Mouse (Mus musculus): ENCODE data around the gene Jkamp. TPM values are rescaled to one million over a fixed set of nuclear protein-coding genes. Genes with fewer than 3 reads are reported as not detected.

The Jkamp gene
- polyA plus RNA-seq, 1 experiment, result 6.5 TPM

DNA sequence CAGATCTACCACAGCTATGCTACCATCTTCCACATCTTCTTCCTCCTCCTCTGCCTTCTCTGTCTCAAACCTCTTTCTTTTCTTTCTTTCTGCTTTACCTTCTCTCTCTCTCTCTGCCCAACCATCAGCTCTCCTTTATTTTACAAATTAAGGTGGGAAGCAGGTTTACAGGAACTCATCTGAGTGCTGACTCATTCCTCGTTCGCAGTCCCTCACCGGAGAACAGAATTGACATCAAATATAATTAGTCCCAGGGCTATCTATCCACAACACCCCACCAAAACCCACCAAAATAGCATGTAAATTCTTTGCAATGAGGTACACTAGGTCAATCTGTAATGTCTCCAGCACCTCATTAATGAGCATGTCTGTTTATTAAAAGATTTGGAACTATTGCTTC, 3.4 kb upstream of the Jkamp start:
- TF ChIP-seq GATA1 (IDR thresholded peaks at IDR 0.05; ENCODE audit: low read length), result no peak

DNA sequence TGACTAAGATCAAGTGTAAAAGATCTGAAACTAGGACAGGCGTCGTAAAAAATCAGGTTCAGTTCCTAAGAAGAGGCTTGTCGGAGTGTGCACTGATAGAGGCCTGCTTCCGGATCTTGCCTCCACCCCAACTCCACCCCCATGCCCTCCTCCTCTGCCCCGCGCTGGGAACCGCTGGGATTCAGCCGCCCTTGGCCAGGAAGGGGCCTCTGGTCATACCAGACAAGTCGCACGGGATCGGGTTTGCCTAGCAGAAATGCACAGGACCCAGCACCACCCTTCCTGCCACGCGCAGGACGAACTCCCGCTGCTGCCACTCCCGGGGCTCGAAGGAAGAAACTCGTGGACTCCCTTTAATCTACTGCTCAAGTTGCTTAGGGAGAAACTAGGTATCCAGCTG, 3.0 kb upstream of the Jkamp start:
- no peak for TF ChIP-seq GATA1 (IDR thresholded peaks at IDR 0.05; ENCODE audit: low read length)

DNA sequence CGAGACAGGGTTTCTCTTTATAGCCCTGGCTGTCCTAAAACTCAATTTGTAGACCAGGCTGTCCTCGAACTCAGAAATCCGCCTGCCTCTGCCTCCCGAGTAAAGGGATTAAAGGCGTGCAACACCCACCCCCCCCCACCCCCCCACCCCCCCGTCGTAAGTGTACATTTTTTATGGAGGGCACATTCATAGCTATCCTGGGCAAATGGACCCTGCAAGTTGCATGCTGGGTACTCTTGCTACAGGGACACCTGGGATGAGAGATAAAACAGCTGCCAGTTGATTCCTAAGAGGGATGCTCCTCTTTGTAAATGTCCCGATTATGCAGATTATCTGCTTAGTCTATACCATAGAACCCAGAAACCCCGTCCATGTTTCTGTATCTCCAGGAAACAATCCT, 2.1 kb upstream of the Jkamp start:
- TF ChIP-seq GATA1 (IDR thresholded peaks at IDR 0.05; ENCODE audit: low read length), result no peak

DNA sequence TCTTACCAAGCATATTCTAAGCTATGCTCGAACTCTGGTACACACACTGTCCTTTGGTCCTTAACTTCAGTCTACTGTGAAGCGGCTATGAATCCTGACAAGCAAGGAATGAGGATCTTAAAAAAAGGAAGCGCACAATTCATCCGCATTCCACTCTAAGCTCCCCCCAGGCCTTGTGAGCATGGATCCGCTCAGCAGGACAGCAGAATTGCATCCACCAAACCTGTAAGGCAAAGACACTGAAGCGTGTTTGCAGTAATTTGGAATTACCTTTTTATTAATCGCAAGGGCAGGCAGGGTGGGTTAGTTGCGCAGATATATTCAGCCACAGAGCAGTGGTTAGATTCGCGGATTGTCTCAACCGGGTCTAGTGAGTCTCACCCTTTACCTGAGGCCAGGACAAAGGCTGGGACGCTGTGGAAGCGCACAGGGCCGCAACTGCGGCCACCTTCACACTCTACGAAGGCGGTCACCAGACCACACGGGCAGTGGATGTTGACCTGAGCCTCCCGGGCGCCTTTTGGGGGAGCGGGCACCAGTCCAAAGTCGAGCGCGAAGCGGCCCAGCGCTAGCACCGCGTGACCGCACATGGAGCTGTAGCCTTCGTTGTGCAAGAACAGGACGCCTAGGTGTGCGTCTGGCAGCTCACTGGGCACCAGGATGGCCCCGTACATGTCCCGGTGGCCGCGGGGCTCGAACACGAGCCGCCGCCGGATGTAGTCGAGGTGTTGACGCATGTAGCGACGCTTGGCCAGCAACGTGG, 947 bp upstream of the Jkamp start:
- no peak for TF ChIP-seq GATA1 (IDR thresholded peaks at IDR 0.05; ENCODE audit: low read length)

DNA sequence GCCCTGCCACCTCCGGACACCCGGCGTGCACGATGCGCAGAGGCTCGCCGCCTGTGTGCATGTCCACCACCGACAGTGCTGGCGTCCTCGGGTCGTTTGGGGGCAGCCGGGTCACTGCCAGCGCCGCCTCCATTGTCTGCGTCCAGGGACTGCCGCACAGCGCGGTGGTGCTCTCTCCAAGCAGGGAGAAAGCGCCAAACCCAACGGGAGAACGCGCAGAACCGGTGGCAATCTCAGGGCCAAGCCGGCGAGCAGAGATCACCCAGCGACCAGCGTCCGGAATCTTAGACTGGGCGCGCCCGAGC, 413 bp upstream of the Jkamp start:
- TF ChIP-seq GATA1 (IDR thresholded peaks at IDR 0.05; ENCODE audit: low read length), result no peak

DNA sequence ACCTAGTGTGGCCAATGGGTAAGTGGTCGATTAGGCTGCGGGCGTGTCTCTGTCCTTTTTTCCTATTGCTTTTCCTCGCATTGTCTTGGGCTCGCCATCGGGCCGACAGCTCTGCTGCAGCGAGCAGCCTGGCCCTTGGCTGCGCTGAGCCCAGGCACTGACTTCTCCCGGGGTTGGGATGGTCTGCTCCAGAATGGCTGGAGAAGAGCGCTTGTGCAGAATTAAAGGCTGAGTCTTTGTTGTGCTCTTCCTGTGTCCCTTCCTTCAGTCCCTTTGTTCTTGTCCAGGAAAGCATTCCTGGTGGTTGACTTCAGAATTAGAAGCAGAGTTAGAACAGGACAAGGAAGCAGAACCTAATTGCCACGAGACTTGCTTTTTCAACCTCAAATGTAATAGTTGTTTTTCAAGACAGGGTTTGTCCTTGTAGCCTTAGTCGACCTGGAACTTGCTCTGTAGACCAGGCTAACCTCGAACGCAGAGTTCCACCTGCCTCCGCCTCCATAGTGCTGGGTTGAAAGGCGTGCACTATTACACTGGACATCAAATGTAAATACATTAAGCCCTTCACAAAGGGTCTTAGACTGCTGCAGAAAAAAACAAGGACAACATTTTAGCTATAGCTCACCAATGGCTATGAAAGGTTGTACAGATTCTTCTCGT, 907 bp downstream of the Jkamp start:
- TF ChIP-seq GATA1 (IDR thresholded peaks at IDR 0.05; ENCODE audit: low read length), result no peak

DNA sequence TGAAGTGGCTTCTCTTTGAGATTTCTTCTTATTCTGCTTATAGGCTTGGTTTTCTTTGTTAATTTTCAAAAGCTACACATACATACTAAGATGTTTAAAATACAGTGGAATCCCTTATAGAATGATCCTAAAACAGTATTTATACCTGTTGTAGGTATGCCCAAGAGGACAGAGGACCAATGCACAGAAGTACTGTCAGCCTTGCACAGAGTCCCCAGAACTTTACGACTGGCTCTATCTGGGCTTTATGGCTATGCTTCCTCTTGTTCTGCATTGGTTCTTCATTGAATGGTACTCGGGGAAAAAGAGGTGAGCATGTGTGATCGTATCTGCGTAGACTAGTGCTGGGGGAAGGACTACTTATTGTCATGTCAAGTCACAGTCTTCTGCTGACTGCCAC, 4.4 kb downstream of the Jkamp start:
- TF ChIP-seq GATA1 (IDR thresholded peaks at IDR 0.05; ENCODE audit: low read length), result no peak

DNA sequence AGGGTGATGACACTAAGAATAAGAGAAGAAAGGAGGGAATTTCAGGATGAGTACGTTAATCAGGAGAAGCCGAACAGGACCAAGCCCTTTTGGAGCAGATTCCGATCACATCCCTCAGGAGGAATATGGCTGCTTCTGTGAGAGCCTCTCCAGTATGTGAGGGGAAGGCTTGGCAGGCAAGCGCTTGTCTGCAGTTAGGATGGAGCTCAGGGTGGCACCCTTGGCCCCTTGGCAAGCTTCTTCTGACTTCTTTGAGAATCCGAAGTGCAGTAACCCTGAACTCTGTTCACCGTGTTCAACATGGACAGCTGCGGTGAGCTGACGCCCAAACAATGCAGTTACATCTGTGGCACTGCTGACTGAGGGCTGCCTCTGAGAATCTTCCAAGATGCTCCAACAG, 11.6 kb downstream of the Jkamp start:
- no peak for TF ChIP-seq GATA1 (IDR thresholded peaks at IDR 0.05; ENCODE audit: low read length)

DNA sequence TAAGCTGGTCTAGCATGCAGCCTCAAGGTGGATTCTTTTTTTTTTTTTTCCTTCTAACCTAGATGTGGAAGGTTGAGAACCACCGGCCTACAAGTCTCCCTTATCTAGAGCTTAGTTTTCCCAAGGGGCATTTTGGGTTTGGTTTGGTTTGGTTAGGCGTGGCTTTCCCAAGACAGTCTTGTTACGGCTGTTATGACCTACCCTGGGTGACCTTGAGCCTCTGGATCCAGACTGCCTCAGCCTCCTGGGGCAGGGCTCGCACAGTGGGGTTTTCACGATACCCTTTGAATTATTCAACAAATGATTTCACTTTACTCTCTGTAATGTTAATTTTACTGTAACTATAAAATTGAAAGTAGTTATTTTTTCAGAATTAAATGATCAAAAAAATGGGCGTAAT, 17.4 kb downstream of the Jkamp start:
- TF ChIP-seq GATA1 (IDR thresholded peaks at IDR 0.05; ENCODE audit: low read length), result no peak

DNA sequence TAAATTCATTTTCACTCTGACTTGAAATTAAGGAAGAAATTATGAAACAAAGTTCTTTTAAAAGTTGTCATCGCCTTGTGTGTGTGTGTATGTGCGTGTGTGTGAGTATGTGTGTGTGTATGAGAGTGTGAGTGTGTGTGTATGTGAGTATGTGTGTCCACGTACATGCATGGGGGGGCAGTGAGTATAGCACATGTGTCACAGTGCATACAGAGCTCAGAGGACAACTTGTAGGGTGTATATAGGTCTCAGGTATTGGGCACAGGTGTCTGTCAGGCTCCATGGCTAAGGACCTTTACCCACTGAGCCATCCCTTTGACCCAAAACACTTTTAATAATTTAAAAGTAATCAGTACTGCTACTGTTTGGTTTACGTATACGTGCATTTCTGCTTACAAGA, 18.6 kb downstream of the Jkamp start:
- TF ChIP-seq GATA1 (IDR thresholded peaks at IDR 0.05; ENCODE audit: low read length), result no peak

DNA sequence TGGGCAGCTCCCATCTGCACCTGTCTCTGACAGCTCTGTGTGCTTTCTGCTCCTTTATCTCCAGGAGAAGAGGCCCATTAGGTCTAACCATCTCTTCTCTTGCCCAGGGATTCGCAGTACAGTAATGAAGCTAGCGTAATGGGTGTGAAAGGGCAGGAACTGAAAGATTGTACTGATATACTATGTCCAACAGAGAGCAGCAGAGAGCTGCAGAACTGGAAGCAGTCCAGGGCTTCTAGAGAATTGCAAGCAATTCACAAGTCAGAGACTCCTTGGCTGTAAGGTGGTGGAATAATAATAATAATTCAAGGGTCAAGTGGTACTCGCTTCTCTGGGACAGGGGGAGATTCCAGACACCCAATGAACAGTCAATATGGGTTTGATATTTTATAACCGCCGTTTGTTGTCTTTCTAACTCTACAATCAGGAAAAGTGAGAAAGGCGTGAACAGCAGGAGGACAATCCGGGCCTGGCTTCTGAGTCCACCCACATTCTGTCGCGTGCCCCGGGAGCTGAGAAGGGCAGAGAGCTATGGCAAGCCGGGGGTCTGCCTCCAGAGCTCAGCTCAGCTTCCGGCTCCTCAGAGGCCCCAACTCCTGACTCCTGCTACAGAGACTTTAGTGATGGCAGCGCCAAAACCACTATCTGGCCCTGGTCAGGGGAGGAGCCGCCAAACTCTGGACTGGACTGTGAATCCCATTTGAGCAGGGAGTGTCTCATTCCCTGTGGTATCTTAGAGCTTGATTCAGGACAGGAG, 19.3 kb downstream of the Jkamp start:
- no peak for TF ChIP-seq GATA1 (IDR thresholded peaks at IDR 0.05; ENCODE audit: low read length)

DNA sequence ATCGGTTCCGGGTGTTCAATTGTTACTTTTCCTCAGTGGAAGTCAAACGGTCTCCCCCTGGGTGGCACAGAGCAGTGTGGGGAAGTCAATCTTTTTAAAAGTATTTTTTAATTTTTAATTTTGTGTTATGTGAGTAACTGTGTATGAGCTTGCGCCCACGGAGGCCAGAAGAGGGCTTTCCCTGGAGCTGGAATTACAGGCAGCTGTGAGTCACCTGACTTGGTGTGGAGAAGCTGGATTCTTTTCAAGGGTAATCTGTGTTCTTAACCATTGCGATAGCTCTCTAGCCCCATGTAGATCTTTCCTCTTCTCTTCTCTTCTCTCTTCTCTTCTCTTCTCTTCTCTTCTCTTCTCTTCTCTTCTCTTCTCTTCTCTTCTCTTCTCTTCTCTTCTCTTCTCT, 29.7 kb downstream of the Jkamp start:
- TF ChIP-seq GATA1 (IDR thresholded peaks at IDR 0.05; ENCODE audit: low read length), result no peak

DNA sequence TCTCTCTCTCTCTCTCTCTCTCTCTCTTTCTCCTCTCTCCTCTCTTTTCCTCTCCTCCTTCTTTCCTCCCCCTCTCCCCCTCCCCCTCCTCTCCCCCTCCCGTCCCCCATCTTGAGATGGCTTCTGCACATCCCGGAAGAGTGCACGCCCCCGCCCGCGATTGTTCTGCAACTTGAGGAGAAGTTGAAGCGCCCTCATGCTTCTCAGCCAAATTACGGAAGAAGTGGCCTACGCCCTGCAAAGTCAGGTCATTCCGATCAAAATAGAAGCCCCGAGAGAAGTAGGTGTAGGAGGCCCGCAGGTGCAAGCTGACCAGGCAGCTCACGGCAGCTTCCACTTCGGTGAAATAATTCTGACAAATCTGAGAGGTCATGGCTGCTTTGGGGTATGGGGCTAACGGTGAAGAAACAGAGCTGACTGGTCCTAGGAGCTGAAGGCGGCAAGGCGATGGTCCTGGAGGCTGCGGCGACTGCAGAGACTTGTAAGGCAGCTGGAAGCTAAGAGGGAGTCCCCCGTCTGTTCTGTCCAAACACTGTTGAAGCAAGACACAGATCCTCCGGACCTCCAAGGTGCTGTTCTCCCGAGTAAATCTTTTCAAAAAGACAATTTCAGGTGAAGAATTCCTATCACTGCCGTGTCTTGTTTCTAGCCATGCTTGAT, 30.4 kb downstream of the Jkamp start:
- TF ChIP-seq GATA1 (IDR thresholded peaks at IDR 0.05; ENCODE audit: low read length), result no peak

DNA sequence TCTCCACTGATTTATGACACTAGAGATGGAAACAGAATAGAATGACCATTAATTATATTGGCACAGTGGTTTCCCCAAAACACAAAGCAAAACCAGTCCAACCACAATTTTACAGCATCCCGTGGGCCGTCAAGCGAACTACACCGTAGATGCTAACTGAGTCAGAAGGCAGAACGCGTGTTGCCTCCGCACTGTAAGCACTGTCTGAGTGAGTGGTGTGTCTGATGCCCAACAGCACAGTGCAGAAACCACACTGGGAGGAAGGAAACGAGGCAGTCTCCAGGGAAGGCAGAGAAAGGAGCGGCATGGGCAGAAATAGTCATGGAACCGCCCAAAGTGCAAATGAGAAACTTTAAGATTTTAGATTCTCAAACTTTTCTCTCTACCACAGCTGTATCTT, 43.8 kb downstream of the Jkamp start:
- no peak for TF ChIP-seq GATA1 (IDR thresholded peaks at IDR 0.05; ENCODE audit: low read length)

DNA sequence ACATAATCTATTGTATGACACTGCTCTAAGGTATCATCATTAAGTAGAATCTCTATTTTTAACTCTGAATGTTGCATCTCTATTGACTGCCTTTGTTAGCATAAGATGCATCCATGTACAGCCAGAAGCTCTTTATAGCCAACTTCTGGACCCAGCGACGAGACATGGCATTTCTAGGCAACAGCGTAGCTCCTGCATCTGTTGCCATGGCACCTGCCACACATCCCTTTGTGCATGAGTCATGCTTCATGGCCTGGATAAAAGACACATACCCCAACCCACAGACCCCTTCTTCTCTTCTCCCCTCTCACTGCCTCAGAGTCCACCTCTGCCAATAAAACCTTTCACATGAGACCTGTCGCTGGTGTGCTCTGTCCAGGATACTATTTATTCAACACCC, 65.4 kb downstream of the Jkamp start:
- TF ChIP-seq GATA1 (IDR thresholded peaks at IDR 0.05; ENCODE audit: low read length), result no peak

Other genes with a start within 250 kb of the Jkamp start
- gene Gpr135, start 14.5 kb upstream of the Jkamp start, polyA plus RNA-seq (2012), result not detected in 2 replicates
- 0.57 and 1.1 TPM in 2 replicates for gene L3hypdh, start 150 bp upstream of the Jkamp start, polyA plus RNA-seq (2012)
- gene Ccdc175, start 99.4 kb downstream of the Jkamp start, polyA plus RNA-seq (2012), result not detected in 2 replicates